ENCODE assay signal across 26 mouse cellular contexts in the genomic region with DNA sequence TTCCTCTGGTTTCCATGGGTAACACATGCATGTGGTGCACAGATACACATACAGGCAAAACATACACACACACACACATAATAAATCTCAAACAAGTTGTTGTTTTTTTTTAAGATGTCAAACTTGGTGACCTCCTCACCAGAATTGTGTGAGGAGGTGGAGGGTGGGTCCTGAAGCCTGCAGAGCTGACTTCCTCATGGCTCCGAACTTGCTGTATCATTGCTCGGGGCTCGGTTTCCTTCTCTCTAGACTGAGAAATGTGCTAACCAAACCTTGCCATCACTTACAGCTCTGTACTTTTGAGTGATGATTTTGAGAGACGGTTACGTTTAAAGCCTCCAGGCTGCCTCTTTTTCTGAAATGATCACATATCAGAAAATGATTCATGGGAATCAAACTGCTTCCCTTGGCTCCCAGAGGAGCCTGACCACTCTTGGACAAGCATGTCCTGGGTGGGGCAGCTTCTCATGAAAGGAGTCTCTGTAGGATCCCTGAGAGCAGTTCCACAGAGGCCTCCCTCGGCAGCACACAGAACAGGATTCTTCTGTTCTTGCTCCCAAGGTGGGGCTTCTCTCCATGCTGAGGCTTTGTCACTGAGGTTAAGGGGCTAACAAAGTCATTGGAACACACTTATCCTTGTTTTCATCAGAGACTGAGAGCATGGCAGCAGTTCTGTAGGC. TPM values are rescaled to one million over a fixed set of nuclear protein-coding genes. Genes with fewer than 3 reads are reported as not detected.
DNase-seq lines count a peak whose midpoint lies in the region; ATAC-seq lines count a peak whose summit lies in the region.
"Had no signal": no experiment of that assay in that cellular context is flagged by ENCODE, and none has a peak within 500 bp of the region (broad histone marks: within the 10 kb centered on the region; RNA-seq: fewer than 3 reads in every experiment).

No protein-coding gene starts in this region.

- peak; percentile 3 for DNase-seq in cerebellum, adult 9-11 months
- no peak for DNase-seq in cerebellum, adult 9-10 months
- DNase-seq in intestine, embryonic 14.5 days (ENCODE audit: low spot score) = peak; percentile 32
- DNase-seq: adrenal gland, postnatal 10 days; cerebellum, adult 11 months; cerebellum, postnatal 10 days; heart, postnatal 14 days; kidney, adult 8-10 months; kidney, postnatal 10 days; layer of hippocampus, postnatal 36 days; left cerebral cortex, postnatal 4 days; lung, postnatal 36 days had no signal

- no peak overlapping the region for H3K4me3 ChIP-seq in intestine, embryonic 14.5 days (ENCODE audit: low read depth, low read length)
- no peak overlapping the region for H3K4me3 ChIP-seq in intestine, embryonic 16.5 days (ENCODE audit: low read length)
- H3K4me3 ChIP-seq in forebrain, embryonic 16.5 days (replicated peaks; ENCODE audit: low read length) = no peak overlapping the region
- H3K4me3 ChIP-seq: intestine, embryonic 15.5 days; liver, embryonic 15.5 days; lung, embryonic 15.5 days; midbrain, embryonic 15.5 days; myocyte; neural tube, embryonic 12.5 days had no signal

- no peaks in the 10 kb centered on the region for H3K27me3 ChIP-seq in intestine, embryonic 14.5 days (replicated peaks; ENCODE audit: control insufficient read depth, insufficient read depth, low read length)
- H3K27me3 ChIP-seq in intestine, embryonic 16.5 days (replicated peaks; ENCODE audit: control insufficient read depth, insufficient read depth, low read length) = no peaks in the 10 kb centered on the region
- H3K27me3 ChIP-seq in forebrain, embryonic 16.5 days (replicated peaks; ENCODE audit: control insufficient read depth, insufficient read depth, low read length) = no peaks in the 10 kb centered on the region
- H3K27me3 ChIP-seq: intestine, embryonic 15.5 days; liver, embryonic 15.5 days; lung, embryonic 15.5 days; midbrain, embryonic 15.5 days; neural tube, embryonic 12.5 days; Patski had no signal

- no peak overlapping the region for H3K9ac ChIP-seq in intestine, embryonic 14.5 days (ENCODE audit: low read length)
- no peak overlapping the region for H3K9ac ChIP-seq in intestine, embryonic 16.5 days (ENCODE audit: low read depth, low read length)
- H3K9ac ChIP-seq in forebrain, embryonic 16.5 days (replicated peaks; ENCODE audit: low read depth, low read length) = no peak overlapping the region
- H3K9ac ChIP-seq: intestine, embryonic 15.5 days; liver, embryonic 15.5 days; lung, embryonic 15.5 days; midbrain, embryonic 15.5 days; neural tube, embryonic 12.5 days had no signal

- no peak overlapping the region for H3K4me2 ChIP-seq in intestine, embryonic 14.5 days (ENCODE audit: low read length)
- no peak overlapping the region for H3K4me2 ChIP-seq in intestine, embryonic 16.5 days (ENCODE audit: low read depth, low read length)
- H3K4me2 ChIP-seq in forebrain, embryonic 16.5 days (ENCODE audit: low read length) = no peak overlapping the region
- H3K4me2 ChIP-seq: intestine, embryonic 15.5 days; liver, embryonic 15.5 days; lung, embryonic 15.5 days; midbrain, embryonic 15.5 days; neural tube, embryonic 12.5 days had no signal

- no peaks in the 10 kb centered on the region for H3K36me3 ChIP-seq in intestine, embryonic 14.5 days (ENCODE audit: control insufficient read depth, insufficient read depth, low read length)
- no peaks in the 10 kb centered on the region for H3K36me3 ChIP-seq in intestine, embryonic 16.5 days (ENCODE audit: control insufficient read depth, insufficient read depth, low read length)
- H3K36me3 ChIP-seq in forebrain, embryonic 16.5 days (ENCODE audit: control insufficient read depth, insufficient read depth) = no peaks in the 10 kb centered on the region
- H3K36me3 ChIP-seq: intestine, embryonic 15.5 days; liver, embryonic 15.5 days; lung, embryonic 15.5 days; midbrain, embryonic 15.5 days; neural tube, embryonic 12.5 days had no signal

- H3K27ac ChIP-seq in intestine, embryonic 14.5 days (ENCODE audit: low read depth) = no peak overlapping the region
- no peak overlapping the region for H3K27ac ChIP-seq in intestine, embryonic 16.5 days (ENCODE audit: low read length)
- H3K27ac ChIP-seq in forebrain, embryonic 16.5 days (ENCODE audit: low read length) = no peak overlapping the region
- H3K27ac ChIP-seq: intestine, embryonic 15.5 days; liver, embryonic 15.5 days; lung, embryonic 15.5 days; midbrain, embryonic 15.5 days; neural tube, embryonic 12.5 days had no signal

- WGBS in intestine, embryonic 14.5 days = 77% methylated on average over 6 of the region's 6 CpGs
- WGBS in intestine, embryonic 16.5 days = 75% methylated on average over 6 of the region's 6 CpGs
- WGBS in forebrain, embryonic 16.5 days = 86% methylated on average over 6 of the region's 6 CpGs

- no peaks in the 10 kb centered on the region for H3K4me1 ChIP-seq in intestine, embryonic 14.5 days (replicated peaks; ENCODE audit: control insufficient read depth, insufficient read depth, low read length)
- H3K4me1 ChIP-seq in intestine, embryonic 16.5 days (ENCODE audit: control insufficient read depth, insufficient read depth, low read length) = no peaks in the 10 kb centered on the region
- no peaks in the 10 kb centered on the region for H3K4me1 ChIP-seq in forebrain, embryonic 16.5 days (replicated peaks; ENCODE audit: control insufficient read depth, insufficient read depth, low read length)
- H3K4me1 ChIP-seq: intestine, embryonic 15.5 days; liver, embryonic 15.5 days; lung, embryonic 15.5 days; midbrain, embryonic 15.5 days; neural tube, embryonic 12.5 days had no signal

- no peak for ATAC-seq in intestine, embryonic 14.5 days (replicated peaks; ENCODE audit: low FRiP score, low TSS enrichment, low read depth)
- no peak for ATAC-seq in intestine, embryonic 16.5 days
- ATAC-seq in granulocyte monocyte progenitor cell, adult 5-6 weeks (replicated peaks; ENCODE audit: poor library complexity, severe bottlenecking) = peak; percentile 90
- peak; percentile 87 for ATAC-seq in megakaryocyte progenitor cell, adult 5-6 weeks (replicated peaks; ENCODE audit: poor library complexity)
- no peak for ATAC-seq in forebrain, embryonic 16.5 days
- no peak for ATAC-seq in megakaryocyte-erythroid progenitor cell, adult 5-6 weeks (replicated peaks; ENCODE audit: low FRiP score, low TSS enrichment, poor library complexity, severe bottlenecking)
- ATAC-seq: forebrain, embryonic 14.5 days; hindbrain, embryonic 16.5 days; intestine, embryonic 15.5 days; midbrain, embryonic 15.5 days; Patski had no signal

- no peaks in the 10 kb centered on the region for H3K9me3 ChIP-seq in intestine, embryonic 14.5 days (ENCODE audit: control insufficient read depth, low read length)
- H3K9me3 ChIP-seq in intestine, embryonic 16.5 days (ENCODE audit: control insufficient read depth, low read length) = no peaks in the 10 kb centered on the region
- no peaks in the 10 kb centered on the region for H3K9me3 ChIP-seq in forebrain, embryonic 16.5 days (ENCODE audit: control insufficient read depth, low read length)
- H3K9me3 ChIP-seq: intestine, embryonic 15.5 days; liver, embryonic 15.5 days; lung, embryonic 15.5 days; midbrain, embryonic 15.5 days; neural tube, embryonic 12.5 days had no signal

RNA-seq across cellular contexts. Expression of a gene that starts 46.3 kb away (rescaled TPM):
- 3.4 and 3.7 TPM in 2 replicates for polyA plus RNA-seq in intestine, embryonic 14.5 days (2014; fragmentation: Nextera tagmentation; extraction: Ambion mirVana)
- 4.3 and 4.9 TPM in 2 replicates for polyA plus RNA-seq in intestine, embryonic 16.5 days (2015; fragmentation: Nextera tagmentation; extraction: Ambion mirVana)
- total RNA-seq in granulocyte monocyte progenitor cell, adult 5-6 weeks (2014; fragmentation: Nextera tagmentation) = 43.0 and 52.2 TPM in 2 replicates
- 66.4 and 71.5 TPM in 2 replicates for total RNA-seq in granulocyte monocyte progenitor cell, adult 5-6 weeks (2017)
- total RNA-seq in megakaryocyte progenitor cell, adult 5-6 weeks (2015) = 18.6 and 20.8 TPM in 2 replicates
- 66.4 and 71.6 TPM in 2 replicates for total RNA-seq in megakaryocyte progenitor cell, adult 5-6 weeks (2017)
- polyA plus RNA-seq in forebrain, embryonic 16.5 days (2015; fragmentation: Nextera tagmentation; extraction: Ambion mirVana) = 0.90 and 1.5 TPM in 2 replicates
- total RNA-seq in megakaryocyte-erythroid progenitor cell, adult 5-6 weeks (2014; fragmentation: Nextera tagmentation) = 11.0 and 12.1 TPM in 2 replicates
- total RNA-seq in megakaryocyte-erythroid progenitor cell, adult 5-6 weeks (2017) = 11.0 and 12.9 TPM in 2 replicates

Comparison
In these comparisons a context has a peak if more than half of its experiments do, and no peak if none do; other contexts are left out.
1. ATAC-seq: peak in granulocyte monocyte progenitor cell, adult 5-6 weeks (single experiment) and megakaryocyte progenitor cell, adult 5-6 weeks (single experiment); none in intestine, embryonic 14.5 days (single experiment), intestine, embryonic 16.5 days (single experiment), forebrain, embryonic 16.5 days (single experiment) and megakaryocyte-erythroid progenitor cell, adult 5-6 weeks (single experiment).